Comparison of ENCODE assay signal across 29 mouse cellular contexts in genomic region chr9:76649484-76649883, GRCm38 (mm10).
"Had no signal": no experiment of that assay in that cellular context is flagged by ENCODE, and none has a peak within 500 bp of the region (broad histone marks: within the 10 kb centered on the region; RNA-seq: fewer than 3 reads in every experiment).

No protein-coding gene starts in this region.

- H3K36me3 ChIP-seq: embryonic facial prominence, embryonic 10.5 days; embryonic facial prominence, embryonic 12.5 days; embryonic facial prominence, embryonic 13.5 days; embryonic facial prominence, embryonic 15.5 days; forebrain, embryonic 10.5 days; forebrain, embryonic 12.5 days; forebrain, embryonic 15.5 days had no signal

- H3K27me3 ChIP-seq: embryonic facial prominence, embryonic 12.5 days; embryonic facial prominence, embryonic 13.5 days; embryonic facial prominence, embryonic 15.5 days; forebrain, embryonic 12.5 days; forebrain, embryonic 13.5 days; forebrain, embryonic 15.5 days had no signal

- H3K9me3 ChIP-seq: embryonic facial prominence, embryonic 10.5 days; embryonic facial prominence, embryonic 12.5 days; embryonic facial prominence, embryonic 13.5 days; embryonic facial prominence, embryonic 15.5 days; forebrain, embryonic 10.5 days; forebrain, embryonic 12.5 days; forebrain, embryonic 13.5 days; forebrain, embryonic 15.5 days had no signal

- ATAC-seq: forebrain, embryonic 13.5 days; forebrain, embryonic 14.5 days; forebrain, embryonic 15.5 days; forebrain, embryonic 16.5 days; forebrain, postnatal 0 days had no signal

- H3K4me1 ChIP-seq: embryonic facial prominence, embryonic 10.5 days; embryonic facial prominence, embryonic 12.5 days; embryonic facial prominence, embryonic 13.5 days; embryonic facial prominence, embryonic 15.5 days; forebrain, embryonic 10.5 days; forebrain, embryonic 12.5 days; forebrain, embryonic 13.5 days; forebrain, embryonic 15.5 days had no signal

- H3K4me2 ChIP-seq: embryonic facial prominence, embryonic 12.5 days; embryonic facial prominence, embryonic 13.5 days; embryonic facial prominence, embryonic 15.5 days; forebrain, embryonic 12.5 days; forebrain, embryonic 13.5 days; forebrain, embryonic 15.5 days had no signal

- H3K4me3 ChIP-seq: embryonic facial prominence, embryonic 10.5 days; embryonic facial prominence, embryonic 12.5 days; embryonic facial prominence, embryonic 13.5 days; embryonic facial prominence, embryonic 15.5 days; erythroblast, embryonic 14.5 days; forebrain, embryonic 10.5 days; forebrain, embryonic 12.5 days; forebrain, embryonic 13.5 days; forebrain, embryonic 15.5 days; gastrocnemius, adult 2 months; heart, adult 2 months had no signal

- H3K27ac ChIP-seq: embryonic facial prominence, embryonic 10.5 days; embryonic facial prominence, embryonic 12.5 days; embryonic facial prominence, embryonic 13.5 days; embryonic facial prominence, embryonic 15.5 days; forebrain, embryonic 10.5 days; forebrain, embryonic 12.5 days; forebrain, embryonic 13.5 days; forebrain, embryonic 15.5 days; gastrocnemius, adult 2 months; heart, adult 2 months had no signal

- H3K9ac ChIP-seq: embryonic facial prominence, embryonic 12.5 days; embryonic facial prominence, embryonic 13.5 days; embryonic facial prominence, embryonic 15.5 days; forebrain, embryonic 12.5 days; forebrain, embryonic 13.5 days; forebrain, embryonic 15.5 days; forebrain, postnatal 0 days had no signal

- DNase-seq: cerebellum, adult 2 months; cerebellum, adult 8-10 months; cerebellum, adult 9-10 months; cerebellum, adult 9-11 months; cerebellum, postnatal 10 days; cerebellum, postnatal 14 days; cerebellum, postnatal 25 days; cerebellum, postnatal 36 days; embryo, embryonic 11 days; forebrain, postnatal 0 days; gastrocnemius, adult 2 months; gastrocnemius, postnatal 10 days; gastrocnemius, postnatal 14 days; gastrocnemius, postnatal 25 days; gastrocnemius, postnatal 36 days; heart, adult 11 months; heart, adult 18-20 months; heart, adult 2 months had no signal
